Mouse (Mus musculus): ENCODE results near the gene Sec16b.

Sec16b gene

DNA sequence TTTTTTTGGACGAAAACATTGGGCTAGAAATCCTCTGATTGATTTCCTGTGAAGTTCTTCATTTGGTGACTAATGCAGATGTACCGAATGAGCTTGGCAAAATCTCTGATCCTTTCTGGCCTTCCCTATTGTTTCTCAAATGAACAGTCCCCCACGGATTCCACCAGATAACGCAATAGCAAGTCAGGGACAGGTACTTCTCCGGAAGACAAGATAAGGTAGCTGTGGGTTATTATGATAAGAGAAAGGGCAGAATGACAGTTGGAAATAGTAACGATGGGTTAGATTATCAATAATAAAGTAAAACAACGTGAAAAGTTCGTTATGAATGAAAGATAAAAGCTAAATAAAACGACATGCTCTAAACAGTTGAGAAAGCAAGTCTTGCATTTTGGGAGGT is 7.0 kb downstream of the Sec16b start:
- no peak for DNase-seq (ENCODE audit: low spot score)

DNA sequence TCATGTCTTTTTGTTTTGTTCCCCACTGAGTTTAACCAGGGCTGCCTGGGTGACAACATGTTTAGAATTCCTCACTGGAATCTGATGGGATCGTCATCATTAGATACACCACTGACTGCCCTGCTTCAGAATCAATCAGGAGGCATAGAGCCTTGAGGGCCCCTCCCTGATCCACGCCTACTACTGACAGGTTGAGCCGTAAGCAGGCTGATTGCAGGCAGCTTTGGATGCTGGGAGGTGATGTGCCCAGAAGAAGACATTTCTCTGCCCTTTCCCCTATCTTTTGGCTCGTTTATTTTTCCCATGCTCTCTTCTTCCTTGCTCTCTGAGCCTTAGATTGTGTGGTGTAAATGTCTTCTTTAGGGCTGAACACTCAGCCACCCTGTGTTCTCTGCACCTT is 7.8 kb downstream of the Sec16b start:
- DNase-seq (ENCODE audit: low spot score) = no peak

- DNase-seq (ENCODE audit: low spot score) = no peak
Observed at GRCm38 (mm10) chr1:157516838-157517808, 10.6 kb downstream of the Sec16b start.

DNA sequence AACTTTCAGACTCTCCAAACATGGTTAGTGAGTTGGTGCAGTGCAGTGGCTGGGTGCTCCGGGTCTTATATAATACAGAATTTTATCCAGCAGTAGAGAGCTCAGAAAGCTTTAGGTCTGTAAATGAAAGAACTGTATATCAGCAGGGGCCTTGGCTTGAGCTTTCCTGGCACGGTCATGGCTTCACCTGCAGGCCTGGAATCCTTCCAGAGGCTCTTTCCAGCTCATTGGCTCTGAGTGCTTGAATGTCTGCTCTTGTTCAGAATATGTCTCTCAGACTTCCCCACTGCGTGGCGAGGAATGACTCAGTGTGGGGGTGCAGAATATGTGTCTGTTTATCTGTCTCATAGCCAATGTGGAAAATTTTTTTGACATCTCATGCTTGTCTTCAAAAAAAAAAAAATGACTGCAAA is 11.6 kb downstream of the Sec16b start:
- no peak for DNase-seq (ENCODE audit: low spot score)

GRCm38 (mm10) chr1:157519396-157519795 is 12.9 kb downstream of the Sec16b start:
- no peak for DNase-seq (ENCODE audit: low spot score)

- no peak for DNase-seq (ENCODE audit: low spot score)
Observed at GRCm38 (mm10) chr1:157522322-157522721, 15.8 kb downstream of the Sec16b start.

DNA sequence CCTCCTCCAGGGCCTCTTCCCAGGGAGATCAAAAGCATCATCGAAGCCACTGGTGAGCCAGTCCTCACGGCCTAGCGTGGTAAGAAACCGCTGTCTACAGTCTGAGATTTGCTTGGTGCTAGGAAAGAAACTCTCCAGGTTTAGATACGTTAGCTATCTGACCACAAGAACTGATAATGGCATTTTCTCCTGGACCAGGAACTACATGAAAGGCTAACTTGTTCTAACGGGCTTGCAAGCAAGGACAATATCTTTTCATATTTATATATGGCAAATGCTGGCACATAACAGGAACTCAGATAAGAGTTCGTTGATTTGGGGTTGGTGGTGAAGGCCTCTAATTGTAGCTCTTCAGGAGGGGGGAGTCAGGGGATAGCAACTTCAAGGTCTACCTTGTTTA is 18.2 kb downstream of the Sec16b start:
- DNase-seq (ENCODE audit: low spot score) = no peak

DNA sequence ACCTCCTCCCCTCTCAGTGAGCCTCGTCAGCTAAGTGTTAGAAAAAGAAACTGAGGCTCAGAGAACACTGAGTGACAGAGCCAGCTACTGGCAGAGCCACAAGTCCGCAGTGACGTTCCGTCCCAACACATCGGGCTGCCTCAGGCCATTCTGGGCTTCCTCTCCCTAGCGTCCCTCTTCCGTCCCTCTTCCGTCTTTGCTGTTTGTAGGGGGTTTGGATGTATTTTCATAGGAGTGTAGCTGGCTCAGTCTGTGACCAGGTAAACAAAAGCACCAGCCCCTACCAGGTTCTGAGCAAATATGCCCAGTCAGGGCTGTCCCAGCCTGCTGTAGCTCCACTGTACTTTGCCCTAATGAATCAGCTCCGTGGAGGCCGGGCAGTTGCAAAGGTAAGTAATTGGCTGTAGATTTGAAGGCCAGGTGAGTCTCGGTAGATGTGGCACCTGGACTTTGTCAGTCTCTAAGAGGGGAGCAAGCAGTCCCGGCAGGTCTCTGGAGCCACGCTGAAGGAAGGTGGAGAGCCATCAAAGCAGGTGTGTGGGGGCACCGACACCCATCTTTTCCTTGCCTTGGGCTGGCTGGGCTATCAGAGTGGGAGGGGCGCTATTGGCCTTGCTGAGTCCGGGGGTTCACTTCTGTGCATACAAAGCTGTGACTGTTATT is 19.3 kb downstream of the Sec16b start:
- DNase-seq (ENCODE audit: low spot score) = no peak

GRCm38 (mm10) chr1:157526625-157527024 is 20.1 kb downstream of the Sec16b start:
- no peak for DNase-seq (ENCODE audit: low spot score)

DNA sequence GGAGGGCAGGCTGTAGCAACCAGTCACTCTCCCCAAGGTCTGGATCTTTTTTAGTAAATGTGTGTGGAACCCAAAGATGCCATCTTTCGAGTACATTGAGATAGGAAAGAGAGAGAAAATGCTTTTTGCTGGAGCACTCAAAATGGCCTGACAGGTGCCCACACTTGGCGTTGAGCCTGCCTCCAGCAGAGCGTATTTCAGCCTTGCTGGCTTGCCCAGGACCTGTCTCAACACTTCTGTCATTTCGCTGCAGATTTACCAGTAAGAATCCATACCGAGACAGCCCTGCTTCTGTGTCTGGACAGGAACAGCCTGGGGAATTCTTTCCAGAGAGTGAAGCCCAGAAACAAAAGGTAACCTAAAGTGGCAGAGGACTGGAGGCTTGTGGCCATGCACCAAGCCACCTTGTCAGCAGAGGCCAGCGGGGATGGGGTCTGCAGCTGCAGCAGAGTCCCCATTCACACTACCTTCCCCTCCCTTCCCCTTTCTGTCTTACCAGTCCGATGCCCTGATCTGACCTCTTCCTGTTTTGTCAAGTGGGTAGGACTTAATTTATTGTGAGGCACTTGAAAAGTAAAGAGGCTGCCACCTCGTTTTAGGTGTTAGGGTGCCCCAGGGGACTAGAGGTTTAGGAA is 26.4 kb downstream of the Sec16b start:
- no peak for DNase-seq (ENCODE audit: low spot score)

- no peak for DNase-seq (ENCODE audit: low spot score)
Observed at GRCm38 (mm10) chr1:157535571-157535970, 29.0 kb downstream of the Sec16b start.

DNA sequence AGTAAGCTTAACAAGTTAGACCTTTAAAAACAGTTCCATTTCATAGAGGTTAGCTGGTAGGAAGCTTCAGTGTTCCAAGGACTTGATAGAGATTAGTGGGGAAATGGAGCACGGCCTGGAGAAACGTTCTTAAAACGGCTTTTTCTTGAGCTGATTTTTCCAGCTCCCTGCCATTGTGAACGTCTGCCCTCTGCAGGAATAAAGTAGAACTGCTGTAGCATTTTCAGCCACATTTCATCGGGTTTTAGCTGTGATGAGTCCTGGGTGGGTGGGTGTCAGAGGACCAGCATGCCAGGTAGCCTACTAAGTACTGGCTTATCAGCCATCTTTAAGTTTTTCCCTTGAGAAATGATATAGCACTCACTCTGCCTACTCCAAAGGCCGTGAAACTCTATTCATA is 29.9 kb downstream of the Sec16b start:
- peak; percentile 84 for DNase-seq (ENCODE audit: low spot score)

GRCm38 (mm10) chr1:157537636-157538035 is 31.1 kb downstream of the Sec16b start:
- DNase-seq (ENCODE audit: low spot score) = no peak

DNA sequence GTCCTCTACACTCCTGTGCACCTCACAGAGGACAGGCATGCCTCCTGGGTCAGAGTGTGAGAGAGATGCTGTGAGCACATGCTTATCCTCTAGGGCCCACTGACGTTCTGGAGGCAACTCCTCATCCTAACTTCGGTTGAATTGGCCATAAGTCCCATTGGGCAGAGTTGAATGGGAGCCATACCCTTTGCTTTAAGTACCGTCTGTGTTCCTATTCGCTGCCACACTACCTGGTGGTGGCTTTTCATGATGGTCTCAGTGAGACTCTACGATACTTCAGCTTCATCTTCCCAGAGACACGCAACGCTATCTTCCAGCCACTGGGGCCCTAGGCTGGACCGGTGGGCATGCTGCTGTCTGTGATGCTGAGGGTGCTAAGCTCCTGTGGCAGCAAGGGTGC is 38.5 kb downstream of the Sec16b start:
- DNase-seq (ENCODE audit: low spot score) = no peak

DNA sequence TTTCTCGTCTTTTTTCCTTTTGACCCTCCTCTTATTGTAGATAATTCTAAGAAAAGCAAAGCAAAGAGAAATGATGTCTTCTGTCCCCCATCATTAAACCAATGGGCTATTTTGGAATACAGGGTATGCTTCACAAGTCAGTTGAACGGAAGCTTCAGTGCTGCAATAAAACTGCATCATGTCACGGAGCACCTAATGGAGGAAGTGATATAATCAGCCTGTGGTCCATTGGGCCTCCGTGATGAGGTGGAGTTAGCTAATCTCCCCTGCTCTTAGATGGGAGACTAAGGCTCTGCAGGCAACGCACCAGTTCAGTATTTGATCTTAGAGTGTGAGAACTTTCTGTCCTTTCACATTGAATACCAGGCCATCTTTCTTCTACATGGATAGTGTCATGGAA is 41.1 kb downstream of the Sec16b start:
- no peak for DNase-seq (ENCODE audit: low spot score)

DNA sequence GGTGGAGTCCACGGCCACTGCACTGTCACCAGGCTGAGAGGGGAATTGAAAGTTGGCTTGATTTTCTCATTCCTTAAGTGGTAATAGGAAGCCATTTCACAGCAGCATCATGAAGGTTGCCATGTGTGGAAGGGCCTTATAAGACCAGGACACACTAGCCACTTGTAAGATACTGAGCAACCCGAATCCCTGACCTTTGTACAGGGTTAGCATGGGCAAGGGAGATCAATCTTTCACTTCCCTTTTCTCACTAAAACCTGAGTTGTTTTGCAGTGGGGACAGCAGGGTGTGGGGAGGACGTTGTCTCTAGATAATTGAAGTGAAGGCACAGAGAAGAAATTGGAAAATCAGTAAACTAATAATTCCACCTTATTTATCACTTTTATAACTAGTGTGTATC is 43.2 kb downstream of the Sec16b start:
- no peak for DNase-seq (ENCODE audit: low spot score)

DNA sequence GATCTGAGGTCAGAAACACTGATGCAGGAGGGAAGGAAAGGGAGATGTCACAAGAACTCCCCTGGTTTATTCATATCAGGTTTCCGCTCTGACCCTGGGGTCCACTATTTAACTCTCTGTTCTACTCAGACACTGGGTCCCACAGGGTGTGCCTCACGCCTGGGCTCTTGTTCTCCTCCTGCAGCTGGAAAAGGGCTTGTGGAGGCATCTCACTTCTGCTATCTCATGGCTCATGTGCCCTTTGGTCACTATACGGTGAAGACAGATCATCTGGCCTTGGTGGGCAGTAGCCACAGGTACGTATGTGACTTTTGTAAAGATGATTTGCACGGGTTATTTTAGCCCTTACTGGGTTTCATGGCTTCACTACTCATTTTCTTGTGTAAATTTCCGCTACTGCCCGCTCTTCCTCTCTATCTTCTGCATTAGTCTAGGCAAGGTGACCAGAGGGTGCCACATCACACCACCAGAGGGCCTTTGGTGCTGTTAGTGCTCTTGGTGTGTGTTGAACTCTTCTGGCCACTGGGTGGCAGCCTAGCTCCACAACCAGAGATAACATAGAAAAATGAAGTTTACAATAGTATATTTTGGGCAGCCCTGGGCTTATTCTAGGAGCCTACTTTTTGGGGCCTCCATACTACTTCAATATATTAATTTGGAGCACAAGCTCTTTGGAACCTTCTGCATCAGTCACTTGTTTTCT is 46.4 kb downstream of the Sec16b start:
- peak; percentile 87 for DNase-seq (ENCODE audit: low spot score)

GRCm38 (mm10) chr1:157554163-157554562 is 47.6 kb downstream of the Sec16b start:
- DNase-seq (ENCODE audit: low spot score) = no peak

GRCm38 (mm10) chr1:157554686-157555530 is 48.4 kb downstream of the Sec16b start:
- no peak for DNase-seq (ENCODE audit: low spot score)

- no peak for DNase-seq (ENCODE audit: low spot score)
Observed at GRCm38 (mm10) chr1:157555738-157556137, 49.2 kb downstream of the Sec16b start.

DNA sequence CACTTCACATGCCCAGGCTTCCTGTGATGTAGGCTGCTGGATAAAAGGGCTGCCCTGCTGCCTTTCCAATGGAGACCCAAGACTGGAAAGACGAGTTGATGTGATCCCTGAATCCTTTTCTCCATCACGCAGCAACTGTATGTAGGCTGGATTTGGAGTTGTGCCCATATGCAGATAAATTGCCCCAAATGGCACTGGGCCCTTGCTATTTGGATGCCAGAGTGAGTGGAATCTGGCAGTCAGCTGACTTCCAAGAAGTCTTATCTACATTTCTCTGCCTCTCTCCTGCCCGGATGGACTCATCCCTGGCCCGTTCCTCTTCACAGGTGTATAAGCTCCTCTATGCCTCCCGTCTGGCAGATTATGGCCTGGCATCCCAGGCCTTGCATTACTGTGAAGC is 49.9 kb downstream of the Sec16b start:
- DNase-seq (ENCODE audit: low spot score) = no peak
